Mouse (Mus musculus): ENCODE measurements around the gene Commd6.

- TF ChIP-seq TAL1 (IDR thresholded peaks at IDR 0.05; ENCODE audit: low read length) (no peak), GATA1 (IDR thresholded peaks at IDR 0.05; ENCODE audit: low read length) (no peak)
These were observed 37.6 kb downstream of the Commd6 start for GRCm38 (mm10) chr14:101602851-101603250.
